Mouse (Mus musculus): ENCODE measurements around the gene Fancg.

DNA sequence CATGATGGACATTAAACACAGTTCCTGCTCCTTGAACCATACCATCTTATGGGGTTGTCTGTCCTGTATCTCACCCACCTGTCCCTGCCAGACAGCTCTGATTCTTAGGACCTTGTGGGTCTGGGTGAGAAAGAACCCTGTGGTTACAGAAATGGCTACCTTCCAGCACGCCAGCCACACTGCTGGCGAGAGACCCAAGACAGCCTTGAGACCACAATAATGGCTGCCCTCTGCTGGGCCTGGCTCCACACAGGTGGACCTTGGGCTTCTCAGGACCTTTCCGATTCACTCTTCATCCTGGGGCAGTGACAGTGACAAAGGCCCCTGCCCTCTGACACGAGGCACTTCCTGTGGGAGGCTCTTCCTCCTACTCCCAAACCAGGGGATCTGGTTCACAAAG is 50.9 kb downstream of the Fancg start:
- TF ChIP-seq GATA1 (IDR thresholded peaks at IDR 0.05; ENCODE audit: low read depth, low read length) (no peak), CTCF (IDR thresholded peaks at IDR 0.05 in 2 of 3, conservative IDR thresholded peaks at IDR 0.05 in 1 of 3; ENCODE audit: control insufficient read depth in 1 of 3, insufficient read depth in 1 of 3, low read depth in 2 of 3, low read length in 3 of 3, poor library complexity in 1 of 3, severe bottlenecking in 1 of 3) (no peak), TCF12 (IDR thresholded peaks at IDR 0.05; ENCODE audit: low read depth, low read length) (no peak), POLR2AphosphoS2 (IDR thresholded peaks at IDR 0.05; ENCODE audit: low read length) (no peak)
